In the genomic region with DNA sequence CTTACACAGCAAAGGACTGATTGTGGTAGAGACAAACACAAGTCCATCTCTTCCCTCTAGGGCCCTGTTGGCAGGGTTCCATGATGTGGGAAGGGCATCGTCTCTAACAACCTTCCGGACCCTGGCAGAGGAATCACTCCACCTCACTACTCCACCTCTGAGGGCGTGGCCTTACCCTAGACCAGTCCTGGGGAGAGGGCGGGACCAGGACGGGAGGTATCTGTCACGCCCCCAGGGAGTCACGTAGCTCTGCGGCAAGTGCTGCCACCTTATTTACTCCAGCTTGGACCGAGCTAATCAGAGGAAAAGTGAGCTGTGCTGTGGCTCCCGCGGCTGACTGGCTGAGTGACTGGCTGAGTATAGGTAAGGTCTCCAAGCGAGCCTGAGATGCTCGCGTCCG, we compare ENCODE assay signal across 9 mouse cellular contexts. TPM values are rescaled to one million over a fixed set of nuclear protein-coding genes. Genes with fewer than 3 reads are reported as not detected.
A peak's percentile ranks its signal among the peaks of the same experiment; 100 is the strongest.
DNase-seq lines count a peak whose midpoint lies in the region; ATAC-seq and TF ChIP-seq lines count a peak whose summit lies in the region.
"Had no signal": no experiment of that assay in that cellular context is flagged by ENCODE, and none has a peak within 500 bp of the region (broad histone marks: within the 10 kb centered on the region; RNA-seq: fewer than 3 reads in every experiment).

TSS of gene Aldoc (plus strand) at position 109 of the 400 bp plus-strand sequence.

- H3K9me3 ChIP-seq in embryonic facial prominence, embryonic 10.5 days: no peaks in the 10 kb centered on the region
- no peaks in the 10 kb centered on the region for H3K9me3 ChIP-seq in limb, embryonic 14.5 days (ENCODE audit: control insufficient read depth, low read length)
- no peaks in the 10 kb centered on the region for H3K9me3 ChIP-seq in midbrain, embryonic 16.5 days (replicated peaks; ENCODE audit: control insufficient read depth, low read length, poor library complexity, severe bottlenecking)

- peaks cover 19% of the 10 kb centered on the region for H3K4me1 ChIP-seq in embryonic facial prominence, embryonic 10.5 days
- peaks cover 15% of the 10 kb centered on the region for H3K4me1 ChIP-seq in limb, embryonic 14.5 days (ENCODE audit: control insufficient read depth, insufficient read depth, low read length)
- peaks cover 8% of the 10 kb centered on the region; the same call in 1 of the 2 replicates for H3K4me1 ChIP-seq in midbrain, embryonic 16.5 days (ENCODE audit: control insufficient read depth, insufficient read depth, low read length)

- peaks cover 80% of the 10 kb centered on the region for H3K36me3 ChIP-seq in embryonic facial prominence, embryonic 10.5 days (replicated peaks)
- peaks cover 40% of the 10 kb centered on the region for H3K36me3 ChIP-seq in limb, embryonic 14.5 days (ENCODE audit: control insufficient read depth, insufficient read depth, low read length)
- no peaks in the 10 kb centered on the region for H3K36me3 ChIP-seq in midbrain, embryonic 16.5 days (ENCODE audit: control insufficient read depth, insufficient read depth, low read length)

- H3K27me3 ChIP-seq in embryonic facial prominence, embryonic 10.5 days (replicated peaks; ENCODE audit: low read depth, poor library complexity, severe bottlenecking): no peaks in the 10 kb centered on the region
- no peaks in the 10 kb centered on the region for H3K27me3 ChIP-seq in limb, embryonic 14.5 days (ENCODE audit: control insufficient read depth, insufficient read depth, low read length)
- H3K27me3 ChIP-seq in midbrain, embryonic 16.5 days (ENCODE audit: control insufficient read depth, insufficient read depth, low read depth, low read length): no peaks in the 10 kb centered on the region
- H3K27me3 ChIP-seq: Patski had no signal

- H3K27ac ChIP-seq in embryonic facial prominence, embryonic 10.5 days (replicated peaks): no peak within 1 kb of the TSS; the same call in 1 of the 2 replicates
- H3K27ac ChIP-seq in limb, embryonic 14.5 days (replicated peaks; ENCODE audit: low read depth, low read length): peak within 1 kb of the TSS; percentile 52; the same call in 1 of the 2 replicates
- H3K27ac ChIP-seq in midbrain, embryonic 16.5 days (ENCODE audit: low read length): peak within 1 kb of the TSS; percentile 77

- ATAC-seq in limb, embryonic 14.5 days (ENCODE audit: low FRiP score, low read depth): peak; percentile 60; the same call in 1 of the 2 replicates
- ATAC-seq in midbrain, embryonic 16.5 days: peak; percentile 87
- ATAC-seq: Patski had no signal

- TF ChIP-seq POLR2A in limb, embryonic 14.5 days (IDR thresholded peaks at IDR 0.05; ENCODE audit: borderline replicate concordance, extremely low read depth, insufficient read depth, insufficient read length): no peak

- peak within 1 kb of the TSS; percentile 4; the same call in 1 of the 2 replicates for H3K4me3 ChIP-seq in embryonic facial prominence, embryonic 10.5 days
- H3K4me3 ChIP-seq in limb, embryonic 14.5 days (replicated peaks; ENCODE audit: low read length): no peak within 1 kb of the TSS
- H3K4me3 ChIP-seq in midbrain, embryonic 16.5 days (ENCODE audit: low read depth, low read length): peak within 1 kb of the TSS; percentile 21

- 3% methylated on average over 15 of the region's 15 CpGs for WGBS in embryonic facial prominence, embryonic 10.5 days
- 4% methylated on average over 15 of the region's 15 CpGs for WGBS in limb, embryonic 14.5 days
- 8% methylated on average over 15 of the region's 15 CpGs for WGBS in midbrain, embryonic 16.5 days

- H3K9ac ChIP-seq in limb, embryonic 14.5 days (ENCODE audit: low read depth, low read length, severe bottlenecking): no peak within 1 kb of the TSS
- peak within 1 kb of the TSS; percentile 28 for H3K9ac ChIP-seq in midbrain, embryonic 16.5 days (ENCODE audit: low read depth, low read length)

- H3K4me2 ChIP-seq in limb, embryonic 14.5 days (replicated peaks; ENCODE audit: low read depth, low read length, severe bottlenecking): peak within 1 kb of the TSS; percentile 28
- peak within 1 kb of the TSS; percentile 41 for H3K4me2 ChIP-seq in midbrain, embryonic 16.5 days (ENCODE audit: low read length)

- peak; percentile 60 to 73 for DNase-seq in urinary bladder, adult 18-20 months (ENCODE audit: low spot score in 2 of 2)
- no peak for DNase-seq in urinary bladder, adult 2 months (ENCODE audit: low spot score)
- DNase-seq in embryonic facial prominence, embryonic 10.5 days (ENCODE audit: low spot score): peak; percentile 81
- peak; percentile 61 to 76 for DNase-seq in heart, adult 18-20 months
- peak; percentile 92 to 96 for DNase-seq in kidney, adult 8-10 months
- peak; percentile 76 for DNase-seq in limb, embryonic 14.5 days (ENCODE audit: low spot score)
- peak; percentile 91 to 92 for DNase-seq in spleen, postnatal 36 days (ENCODE audit: low spot score in 2 of 2)

RNA-seq across cellular contexts. Expression of gene Aldoc, which starts in this region (rescaled TPM):
- polyA plus RNA-seq in urinary bladder, adult 2 months (2012; rRNA removed): 3.3 and 4.1 TPM in 2 replicates
- 3.0 and 3.2 TPM in 2 replicates for polyA plus RNA-seq in embryonic facial prominence, embryonic 10.5 days (2016; fragmentation: Nextera tagmentation; extraction: Ambion mirVana)
- 1 to 10 TPM in 1 of 2 experiments, under 1 TPM in 1; 0.97 to 1.2 TPM for total RNA-seq in heart, adult 18-20 months (2021)
- polyA plus RNA-seq in limb, embryonic 14.5 days (2012; rRNA removed): 9.2 and 11.9 TPM in 2 replicates
- polyA plus RNA-seq in limb, embryonic 14.5 days (2014; fragmentation: Nextera tagmentation; extraction: Ambion mirVana): 8.3 and 11.3 TPM in 2 replicates
- polyA plus RNA-seq in midbrain, embryonic 16.5 days (2015; fragmentation: Nextera tagmentation; extraction: Ambion mirVana): 87.2 and 154 TPM in 2 replicates
